Mouse (Mus musculus): ENCODE results near the gene Gm10061. TPM values are rescaled to one million over a fixed set of nuclear protein-coding genes. Genes with fewer than 3 reads are reported as not detected.
"Not testable (repeated sequence)": the region's sequence is repeated elsewhere in the genome, so short reads cannot be mapped to it uniquely, and the experiment has no call there.

Gm10061 gene
- polyA plus RNA-seq (2016; fragmentation: Nextera tagmentation; extraction: Ambion mirVana), result not detected in 2 replicates

- H3K4me1 ChIP-seq (replicated peaks), result no peaks in the 10 kb centered on the region
- H3K9me3 ChIP-seq (replicated peaks), result peaks cover 7% of the 10 kb centered on the region; the same call in 1 of the 2 replicates
- 82% methylated on average over 1 of the region's 1 CpGs for WGBS
- H3K4me2 ChIP-seq, result no peak within 1 kb of the TSS
- no peaks in the 10 kb centered on the region for H3K27me3 ChIP-seq (replicated peaks)
- H3K36me3 ChIP-seq, result no peaks in the 10 kb centered on the region
- no peak within 1 kb of the TSS for H3K9ac ChIP-seq
- no peak for ATAC-seq (ENCODE audit: insufficient number of reproducible peaks, low FRiP score)
- no peak within 1 kb of the TSS for H3K27ac ChIP-seq (ENCODE audit: poor library complexity, severe bottlenecking)
- no peak within 1 kb of the TSS for H3K4me3 ChIP-seq
These were observed at the start of gene Gm10061 for GRCm38 (mm10) chr16:89150786-89151185. Gene Gm10061, plus strand, starts transcription at chr16:89151086.

DNA sequence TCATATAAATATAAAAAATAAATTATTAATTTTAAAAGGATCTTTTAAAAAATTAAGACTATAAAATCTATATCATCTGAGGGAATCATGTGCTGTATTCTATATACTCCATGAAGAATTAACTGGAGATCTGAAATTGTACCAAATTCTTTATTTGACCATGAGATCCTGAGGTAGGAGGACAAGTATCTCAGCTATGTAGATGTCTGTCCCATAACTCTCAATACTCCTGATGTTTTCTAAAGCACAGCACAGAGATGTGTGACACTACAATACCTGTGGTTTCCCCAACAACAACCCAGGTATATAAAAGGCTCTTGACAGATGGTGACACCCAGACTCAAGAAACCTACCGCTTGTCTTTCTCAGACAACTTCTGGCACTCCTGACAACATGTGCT is 10.3 kb upstream of the Gm10061 start, which contains the start of gene Gm6358:
Gm6358 (plus strand) TSS at position 301 of the 400 bp plus-strand sequence.
- ATAC-seq (ENCODE audit: insufficient number of reproducible peaks, low FRiP score), result no peak
- H3K9me3 ChIP-seq (replicated peaks), result peaks cover 5% of the 10 kb centered on the region; the same call in 1 of the 2 replicates
- H3K27me3 ChIP-seq (replicated peaks), result no peaks in the 10 kb centered on the region
- no peaks in the 10 kb centered on the region for H3K4me1 ChIP-seq (replicated peaks)
- H3K9ac ChIP-seq, result no peak within 1 kb of the TSS
- H3K4me3 ChIP-seq, result no peak within 1 kb of the TSS
- no peak within 1 kb of the TSS for H3K4me2 ChIP-seq
- no peaks in the 10 kb centered on the region for H3K36me3 ChIP-seq
- H3K27ac ChIP-seq (ENCODE audit: poor library complexity, severe bottlenecking), result no peak within 1 kb of the TSS
- 78% methylated on average over 1 of the region's 1 CpGs for WGBS

DNA sequence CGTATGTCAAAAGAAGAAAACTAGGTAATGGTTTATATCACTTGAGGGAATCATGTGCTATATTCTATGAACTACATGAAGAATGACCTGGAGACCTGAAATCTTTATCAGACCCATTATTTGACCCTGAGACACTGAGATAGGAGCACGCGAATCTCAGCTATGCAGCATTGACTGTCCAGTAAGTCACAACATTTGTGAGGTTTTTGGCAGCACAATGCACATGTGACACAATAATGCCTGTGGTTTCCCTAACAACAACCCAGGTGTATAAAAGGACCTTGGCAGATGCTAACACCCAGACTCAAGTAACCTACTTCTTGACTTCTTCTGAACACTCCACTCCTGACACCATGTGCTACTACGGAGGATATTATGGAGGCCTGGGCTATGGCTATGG is 6.8 kb downstream of the Gm10061 start, which contains the start of gene Gm9789:
Gm9789 (plus strand) TSS at position 301 of the 400 bp plus-strand sequence.
- H3K27ac ChIP-seq (ENCODE audit: poor library complexity, severe bottlenecking), result no peak within 1 kb of the TSS
- no peak within 1 kb of the TSS for H3K4me3 ChIP-seq
- no peaks in the 10 kb centered on the region for H3K36me3 ChIP-seq
- no peak within 1 kb of the TSS for H3K9ac ChIP-seq
- H3K4me1 ChIP-seq (replicated peaks), result no peaks in the 10 kb centered on the region
- WGBS, result 78% methylated on average over 4 of the region's 4 CpGs
- peaks cover 11% of the 10 kb centered on the region for H3K9me3 ChIP-seq (replicated peaks)
- H3K4me2 ChIP-seq, result no peak within 1 kb of the TSS
- no peak for ATAC-seq (ENCODE audit: insufficient number of reproducible peaks, low FRiP score)
- no peaks in the 10 kb centered on the region for H3K27me3 ChIP-seq (replicated peaks)

- H3K36me3 ChIP-seq; H3K27ac ChIP-seq (ENCODE audit: poor library complexity, severe bottlenecking); H3K27me3 ChIP-seq (replicated peaks); ATAC-seq (ENCODE audit: insufficient number of reproducible peaks, low FRiP score); H3K9ac ChIP-seq; H3K4me1 ChIP-seq (replicated peaks); H3K9me3 ChIP-seq (replicated peaks); H3K4me3 ChIP-seq; H3K4me2 ChIP-seq: not testable (repeated sequence)
These were observed 18.3 kb downstream of the Gm10061 start, which contains the start of gene Gm7735 for GRCm38 (mm10) chr16:89169190-89169589. Gene Gm7735, plus strand, starts transcription at chr16:89169490.

GRCm38 (mm10) chr16:89174435-89174834 is 23.5 kb downstream of the Gm10061 start, which contains the start of gene 1110057P08Rik:
Gene 1110057P08Rik, plus strand, starts transcription at chr16:89174735.
- WGBS, result 62% methylated on average over 2 of the region's 2 CpGs
- Histone ChIP-seq H3K4me1 (replicated peaks) (no peaks in the 10 kb centered on the region), H3K27ac (ENCODE audit: poor library complexity, severe bottlenecking) (no peak within 1 kb of the TSS), H3K9ac (no peak within 1 kb of the TSS), H3K27me3 (replicated peaks) (no peaks in the 10 kb centered on the region), H3K36me3 (no peaks in the 10 kb centered on the region), H3K9me3 (replicated peaks) (no peaks in the 10 kb centered on the region), H3K4me2 (no peak within 1 kb of the TSS), H3K4me3 (no peak within 1 kb of the TSS)
- no peak for ATAC-seq (ENCODE audit: insufficient number of reproducible peaks, low FRiP score)

DNA sequence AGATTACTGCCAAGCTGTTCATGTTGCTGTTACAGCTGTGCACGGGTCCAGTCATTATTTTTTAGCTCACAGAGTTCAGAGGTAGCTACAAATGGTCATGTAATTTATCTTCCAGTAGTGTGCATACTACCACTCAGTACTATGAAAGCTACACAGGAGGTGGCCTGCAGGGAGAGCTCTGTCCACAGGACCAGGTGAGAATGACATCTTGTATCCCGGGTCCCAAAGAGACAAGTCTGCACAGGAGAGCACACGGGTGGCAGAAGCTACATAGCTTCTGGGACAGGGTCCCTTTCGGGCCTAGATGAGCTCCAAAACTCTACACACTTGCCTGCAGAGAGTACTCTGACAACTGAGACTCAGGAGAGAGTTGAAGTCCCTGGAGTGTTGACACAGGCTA is 37.7 kb downstream of the Gm10061 start:
- Histone ChIP-seq H3K9ac (no peak overlapping the region), H3K4me3 (no peak overlapping the region), H3K27me3 (replicated peaks) (no peaks in the 10 kb centered on the region), H3K36me3 (no peaks in the 10 kb centered on the region), H3K4me1 (replicated peaks) (no peaks in the 10 kb centered on the region), H3K27ac (ENCODE audit: poor library complexity, severe bottlenecking) (no peak overlapping the region), H3K4me2 (no peak overlapping the region), H3K9me3 (replicated peaks) (peaks cover 4% of the 10 kb centered on the region; the same call in 1 of the 2 replicates)
- 73% methylated on average over 4 of the region's 4 CpGs for whole genome bisulfite sequencing
- ATAC-seq (ENCODE audit: insufficient number of reproducible peaks, low FRiP score), result no peak

Other genes starting within 250 kb of the Gm10061 start
- not detected in 2 replicates for gene Krtap19-9b, start 218.8 kb upstream of the Gm10061 start, polyA plus RNA-seq (2016; fragmentation: Nextera tagmentation; extraction: Ambion mirVana)
- gene Krtap16-3, start 188.2 kb upstream of the Gm10061 start, polyA plus RNA-seq (2016; fragmentation: Nextera tagmentation; extraction: Ambion mirVana), result not detected in 2 replicates
- not detected in 2 replicates for gene Krtap22-2, start 140.3 kb upstream of the Gm10061 start, polyA plus RNA-seq (2016; fragmentation: Nextera tagmentation; extraction: Ambion mirVana)
- not detected in 2 replicates for gene Gm10229, start 135.8 kb upstream of the Gm10061 start, polyA plus RNA-seq (2016; fragmentation: Nextera tagmentation; extraction: Ambion mirVana)
- gene Krtap6-1, start 119.4 kb upstream of the Gm10061 start, polyA plus RNA-seq (2016; fragmentation: Nextera tagmentation; extraction: Ambion mirVana), result not detected in 2 replicates
- gene Gm10228, start 109.6 kb upstream of the Gm10061 start, polyA plus RNA-seq (2016; fragmentation: Nextera tagmentation; extraction: Ambion mirVana), result not detected in 2 replicates
- not detected in 2 replicates for gene Krtap6-5, start 103.2 kb upstream of the Gm10061 start, polyA plus RNA-seq (2016; fragmentation: Nextera tagmentation; extraction: Ambion mirVana)
- not detected in 2 replicates for gene 1110025L11Rik, start 87.1 kb upstream of the Gm10061 start, polyA plus RNA-seq (2016; fragmentation: Nextera tagmentation; extraction: Ambion mirVana)
- gene Krtap6-3, start 67.1 kb upstream of the Gm10061 start, polyA plus RNA-seq (2016; fragmentation: Nextera tagmentation; extraction: Ambion mirVana), result not detected in 2 replicates
- gene Gm6358, start 10.2 kb upstream of the Gm10061 start, polyA plus RNA-seq (2016; fragmentation: Nextera tagmentation; extraction: Ambion mirVana), result not detected in 2 replicates
- gene Gm9789, start 6.9 kb downstream of the Gm10061 start, polyA plus RNA-seq (2016; fragmentation: Nextera tagmentation; extraction: Ambion mirVana), result not detected in 2 replicates
- gene Gm7735, start 18.4 kb downstream of the Gm10061 start, polyA plus RNA-seq (2016; fragmentation: Nextera tagmentation; extraction: Ambion mirVana), result not detected in 2 replicates
- gene 1110057P08Rik, start 23.6 kb downstream of the Gm10061 start, polyA plus RNA-seq (2016; fragmentation: Nextera tagmentation; extraction: Ambion mirVana), result not detected in 2 replicates
- not detected in 2 replicates for gene Krtap20-2, start 54.8 kb downstream of the Gm10061 start, polyA plus RNA-seq (2016; fragmentation: Nextera tagmentation; extraction: Ambion mirVana)